Mouse (Mus musculus): Measurements from ENCODE around the gene Dmbx1. TPM values are rescaled to one million over a fixed set of nuclear protein-coding genes. Genes with fewer than 3 reads are reported as not detected.

The Dmbx1 gene
- polyA plus RNA-seq, 1 experiment from 2014 or later = not detected

DNA sequence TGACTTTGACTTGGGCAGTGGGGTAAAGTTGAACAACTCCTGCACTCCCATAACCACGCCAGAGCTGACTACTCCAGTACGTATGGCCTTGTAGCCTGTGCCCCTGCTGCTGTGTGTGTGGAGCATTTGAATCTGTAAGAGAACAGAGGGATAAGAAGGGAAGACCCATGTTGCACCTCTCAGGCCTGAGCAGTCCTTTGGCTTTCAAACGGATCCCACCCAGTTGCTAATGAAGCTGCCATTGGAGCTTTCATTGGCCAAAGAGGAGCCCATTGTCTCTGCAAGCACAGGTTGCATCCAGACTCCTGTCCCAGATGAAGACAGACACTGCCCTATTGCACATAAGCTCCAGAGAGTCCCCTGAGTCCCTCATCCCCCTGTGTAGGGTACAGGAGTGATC, 66.5 kb downstream of the Dmbx1 start:
- Histone ChIP-seq H3K27ac (ENCODE audit: low read depth, low read length) (no peak overlapping the region), H3K4me3 (ENCODE audit: low read depth, low read length) (no peak overlapping the region), H3K4me1 (ENCODE audit: control insufficient read depth, insufficient read depth, low read length) (peaks cover 6% of the 10 kb centered on the region), H3K27me3 (ENCODE audit: control insufficient read depth, insufficient read depth, low read length) (no peaks in the 10 kb centered on the region), H3K36me3 (ENCODE audit: control insufficient read depth, insufficient read depth, low read length) (peaks cover 7% of the 10 kb centered on the region), H3K9ac (ENCODE audit: low read depth, low read length) (no peak overlapping the region), H3K9me3 (replicated peaks; ENCODE audit: control insufficient read depth, low read length) (no peaks in the 10 kb centered on the region), H3K4me2 (no peak overlapping the region)
- no peak for ATAC-seq (replicated peaks; ENCODE audit: insufficient number of reproducible peaks, low FRiP score, low TSS enrichment)
- 84% methylated on average over 3 of the region's 3 CpGs for WGBS (ENCODE audit: insufficient replicate concordance)

DNA sequence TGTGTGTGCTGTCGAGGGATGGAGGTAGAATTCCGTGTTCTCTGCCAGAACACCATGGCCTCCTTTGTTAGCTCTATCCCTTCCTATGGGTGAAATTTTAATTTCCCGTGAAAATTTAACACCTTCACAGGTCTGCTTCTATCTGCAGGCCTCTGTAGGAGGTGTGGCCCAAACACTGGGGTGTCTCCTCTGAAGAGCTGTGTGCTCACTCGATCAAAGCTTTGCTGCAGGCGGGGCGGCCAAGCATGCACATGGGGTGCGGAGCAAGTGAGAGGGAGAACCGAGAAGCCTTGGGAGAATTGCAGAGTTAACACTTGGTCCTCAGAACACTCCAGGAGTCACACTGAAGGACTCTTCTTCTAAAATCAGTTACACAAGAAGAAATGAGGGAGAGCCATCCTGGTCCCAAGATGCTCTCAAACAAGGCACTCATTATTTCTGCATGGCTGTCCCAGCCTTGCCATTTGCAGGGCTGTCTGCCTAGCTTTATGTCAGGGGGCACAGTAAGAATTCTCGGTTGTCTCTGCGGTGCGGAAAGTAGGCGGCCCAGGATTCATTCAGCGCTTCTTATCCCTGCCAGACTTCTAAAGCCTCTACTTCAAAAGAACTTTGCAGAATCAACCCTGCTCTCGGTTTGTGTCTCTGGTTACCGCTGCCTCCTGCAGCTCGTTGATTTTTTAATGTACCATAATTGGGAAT, 70.1 kb downstream of the Dmbx1 start:
- H3K27ac ChIP-seq (ENCODE audit: low read depth, low read length) = no peak overlapping the region

More for the DNA sequence above, 70.1 kb downstream of the Dmbx1 start:
- H3K4me2 ChIP-seq = no peak overlapping the region
- H3K9me3 ChIP-seq (replicated peaks; ENCODE audit: control insufficient read depth, low read length) = no peaks in the 10 kb centered on the region
- H3K36me3 ChIP-seq (ENCODE audit: control insufficient read depth, insufficient read depth, low read length) = peaks cover 4% of the 10 kb centered on the region
- ATAC-seq (replicated peaks; ENCODE audit: insufficient number of reproducible peaks, low FRiP score, low TSS enrichment) = no peak
- no peak overlapping the region for H3K9ac ChIP-seq (ENCODE audit: low read depth, low read length)
- H3K4me1 ChIP-seq (ENCODE audit: control insufficient read depth, insufficient read depth, low read length) = no peaks in the 10 kb centered on the region
- no peaks in the 10 kb centered on the region for H3K27me3 ChIP-seq (ENCODE audit: control insufficient read depth, insufficient read depth, low read length)
- WGBS (ENCODE audit: insufficient replicate concordance) = 38% methylated on average over 16 of the region's 16 CpGs
- no peak overlapping the region for H3K4me3 ChIP-seq (ENCODE audit: low read depth, low read length)

Other genes with a start within 250 kb of the Dmbx1 start
- 42.8 and 43.2 TPM in 2 replicates for gene Efcab14, start 202.2 kb downstream of the Dmbx1 start, polyA plus RNA-seq (2014; fragmentation: Nextera tagmentation; extraction: Ambion mirVana)
- gene Tex38, start 158.9 kb downstream of the Dmbx1 start, polyA plus RNA-seq (2014; fragmentation: Nextera tagmentation; extraction: Ambion mirVana) = 0.28 and 0.34 TPM in 2 replicates
- gene Atpaf1, start 155.1 kb downstream of the Dmbx1 start, polyA plus RNA-seq (2014; fragmentation: Nextera tagmentation; extraction: Ambion mirVana) = 77.7 and 77.9 TPM in 2 replicates
- 6.1 and 6.5 TPM in 2 replicates for gene Mob3c, start 111.8 kb downstream of the Dmbx1 start, polyA plus RNA-seq (2014; fragmentation: Nextera tagmentation; extraction: Ambion mirVana)
- gene Mknk1, start 100.7 kb downstream of the Dmbx1 start, polyA plus RNA-seq (2014; fragmentation: Nextera tagmentation; extraction: Ambion mirVana) = 16.0 and 18.8 TPM in 2 replicates
- gene Kncn, start 55.5 kb downstream of the Dmbx1 start, polyA plus RNA-seq (2014; fragmentation: Nextera tagmentation; extraction: Ambion mirVana) = not detected in 2 replicates
- gene 6430628N08Rik, start 49.3 kb downstream of the Dmbx1 start, polyA plus RNA-seq (2014; fragmentation: Nextera tagmentation; extraction: Ambion mirVana) = not detected in 2 replicates
- 0.94 and 1.1 TPM in 2 replicates for gene Faah, start 78.0 kb upstream of the Dmbx1 start, polyA plus RNA-seq (2014; fragmentation: Nextera tagmentation; extraction: Ambion mirVana)
- gene Nsun4, start 114.0 kb upstream of the Dmbx1 start, polyA plus RNA-seq (2014; fragmentation: Nextera tagmentation; extraction: Ambion mirVana) = 25.9 and 27.8 TPM in 2 replicates
- gene Uqcrh, start 135.1 kb upstream of the Dmbx1 start, polyA plus RNA-seq (2014; fragmentation: Nextera tagmentation; extraction: Ambion mirVana) = 941 and 954 TPM in 2 replicates
- 61.0 and 61.3 TPM in 2 replicates for gene Lrrc41, start 135.3 kb upstream of the Dmbx1 start, polyA plus RNA-seq (2014; fragmentation: Nextera tagmentation; extraction: Ambion mirVana)
- gene Rad54l, start 183.8 kb upstream of the Dmbx1 start, polyA plus RNA-seq (2014; fragmentation: Nextera tagmentation; extraction: Ambion mirVana) = 24.3 and 29.1 TPM in 2 replicates
- gene Pomgnt1, start 183.9 kb upstream of the Dmbx1 start, polyA plus RNA-seq (2014; fragmentation: Nextera tagmentation; extraction: Ambion mirVana) = 57.9 and 62.2 TPM in 2 replicates
- gene Lurap1, start 211.4 kb upstream of the Dmbx1 start, polyA plus RNA-seq (2014; fragmentation: Nextera tagmentation; extraction: Ambion mirVana) = 1.6 and 2.3 TPM in 2 replicates
- gene Tspan1, start 227.7 kb upstream of the Dmbx1 start, polyA plus RNA-seq (2014; fragmentation: Nextera tagmentation; extraction: Ambion mirVana) = not detected in 2 replicates
- not detected in 2 replicates for gene 1700042G07Rik, start 233.4 kb upstream of the Dmbx1 start, polyA plus RNA-seq (2014; fragmentation: Nextera tagmentation; extraction: Ambion mirVana)
- not detected in 2 replicates for gene Gm49337, start 233.5 kb upstream of the Dmbx1 start, polyA plus RNA-seq (2014; fragmentation: Nextera tagmentation; extraction: Ambion mirVana)

Data from heart, embryonic 11.5 days (tissue).